Mouse (Mus musculus) spleen, embryonic (tissue): ENCODE data around the gene Cep55.

Source experiments
- CTCF ChIA-PET: fragments of 350-600 bp; sonication (Branson Sonifier 250); formaldehyde crosslinking; loops from one replicate; lab custom pipeline; 2022; lab: Charles Lee

Gene Cep55

DNA sequence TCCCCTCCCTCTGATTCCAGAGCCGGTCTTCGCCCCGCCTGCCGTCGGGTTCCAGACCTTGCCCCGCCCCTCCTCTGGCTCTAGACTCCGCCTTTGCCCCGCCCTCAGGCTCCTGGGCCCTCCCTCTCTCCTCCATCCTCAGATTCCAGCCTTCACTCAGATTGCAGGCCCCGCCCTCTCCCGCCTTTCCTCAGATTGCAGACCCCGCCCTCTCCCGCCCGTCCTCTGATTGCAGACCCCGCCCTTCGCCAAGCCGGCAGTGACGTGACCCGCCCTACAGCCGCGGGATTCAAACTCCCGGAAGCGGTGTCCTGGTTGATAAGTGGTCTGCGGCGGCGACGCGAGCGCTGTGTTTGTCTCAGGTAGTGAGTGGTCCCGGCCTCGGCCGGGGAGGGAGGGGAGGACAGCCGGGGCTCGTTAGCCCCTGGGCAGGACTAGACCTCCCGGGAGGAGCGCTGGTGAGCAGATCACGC is at the start of gene Cep55:
Cep55 (plus strand) TSS at position 292 of the 473 bp plus-strand sequence.
- CTCF ChIA-PET: interaction anchor here (0.6 kb wide), 2 partner anchors 14 to 1145 kb away, joined by 3 to 4 read pairs; no protein-coding TSS in a partner anchor

GRCm38 (mm10) chr19:38011379-38011778 is 43.4 kb upstream of the Cep55 start:
- CTCF ChIA-PET: no interaction called here

GRCm38 (mm10) chr19:38014443-38014842 is 40.4 kb upstream of the Cep55 start:
- CTCF ChIA-PET: no interaction called here

- CTCF ChIA-PET: no interaction called here
These were observed 39.5 kb upstream of the Cep55 start for GRCm38 (mm10) chr19:38015180-38015872.

DNA sequence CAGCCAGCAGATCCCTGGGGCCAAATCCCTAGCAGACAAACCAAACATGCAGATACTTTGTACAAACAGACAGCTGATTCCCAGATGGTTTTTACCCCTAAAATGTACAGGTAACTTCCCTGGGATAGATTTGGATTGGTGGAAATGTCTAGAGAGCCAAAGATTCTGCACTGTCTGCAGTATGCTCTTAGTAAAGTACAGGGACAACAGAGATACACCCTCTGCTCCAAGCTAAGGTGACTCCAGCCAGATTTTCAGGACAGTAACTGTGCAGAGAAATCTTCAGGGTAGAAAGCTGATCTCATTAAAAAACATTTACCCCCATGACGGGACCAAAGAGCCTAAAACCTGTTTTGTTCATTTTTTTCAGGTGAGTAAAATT is 38.9 kb upstream of the Cep55 start:
- CTCF ChIA-PET: no interaction called here

- CTCF ChIA-PET: no interaction called here
These were observed 32.1 kb upstream of the Cep55 start for GRCm38 (mm10) chr19:38022710-38023109.

DNA sequence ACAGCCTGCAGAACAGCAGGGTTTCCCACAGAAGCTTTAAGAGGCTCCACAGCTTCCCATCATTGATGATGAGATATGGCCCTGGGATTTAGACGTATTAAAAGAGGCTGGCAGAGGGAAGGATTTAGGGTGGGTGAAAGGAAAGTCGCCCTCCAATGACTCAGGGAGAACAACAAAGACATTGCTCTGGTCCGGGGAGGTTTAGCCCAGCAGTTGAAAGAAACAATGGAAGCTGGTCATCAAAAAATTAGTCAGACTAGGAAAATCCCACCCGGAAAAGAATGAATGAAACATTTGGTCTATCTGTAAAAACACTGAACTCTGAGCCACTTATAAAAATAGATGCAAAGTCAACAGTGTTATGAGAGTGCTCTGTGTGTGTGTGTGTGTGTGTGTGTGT is 31.2 kb upstream of the Cep55 start:
- CTCF ChIA-PET: interaction anchor here (0.6 kb wide), 1 partner anchor 12 kb away, joined by 6 read pairs; no protein-coding TSS in a partner anchor

GRCm38 (mm10) chr19:38025254-38026041 is 29.4 kb upstream of the Cep55 start:
- CTCF ChIA-PET: interaction anchor here (0.6 to 1.2 kb wide), 3 partner anchors 16 to 70 kb away, joined by 3 to 12 read pairs (median 3); no protein-coding TSS in a partner anchor

DNA sequence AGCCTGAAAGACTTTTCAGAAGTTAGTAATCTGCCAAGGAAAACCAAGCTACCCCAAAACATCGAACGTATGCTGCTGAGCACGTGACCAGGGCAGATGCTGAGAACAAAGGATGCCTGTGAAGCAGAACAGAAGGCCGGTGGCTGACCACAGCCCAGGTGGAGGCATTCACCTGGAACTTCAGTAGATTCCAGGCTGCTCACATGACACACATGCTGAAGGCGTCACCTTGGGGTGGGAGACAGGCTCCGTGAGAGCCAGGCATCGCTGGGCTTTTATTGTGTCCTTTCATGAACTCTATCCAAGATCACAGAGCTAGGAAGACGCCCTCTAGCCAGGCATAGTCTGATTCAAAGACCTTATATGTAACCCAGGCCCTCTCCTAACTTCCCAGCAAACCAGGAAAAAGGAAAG is 28.6 kb upstream of the Cep55 start:
- CTCF ChIA-PET: interaction anchor here (0.6 to 1.2 kb wide), 2 partner anchors 58 to 71 kb away, joined by 3 read pairs; no protein-coding TSS in a partner anchor

GRCm38 (mm10) chr19:38027389-38027788 is 27.4 kb upstream of the Cep55 start:
- CTCF ChIA-PET: interaction anchor here (0.6 to 1.2 kb wide), 4 partner anchors 11 to 327 kb away, joined by 3 to 18 read pairs (median 4); no protein-coding TSS in a partner anchor

DNA sequence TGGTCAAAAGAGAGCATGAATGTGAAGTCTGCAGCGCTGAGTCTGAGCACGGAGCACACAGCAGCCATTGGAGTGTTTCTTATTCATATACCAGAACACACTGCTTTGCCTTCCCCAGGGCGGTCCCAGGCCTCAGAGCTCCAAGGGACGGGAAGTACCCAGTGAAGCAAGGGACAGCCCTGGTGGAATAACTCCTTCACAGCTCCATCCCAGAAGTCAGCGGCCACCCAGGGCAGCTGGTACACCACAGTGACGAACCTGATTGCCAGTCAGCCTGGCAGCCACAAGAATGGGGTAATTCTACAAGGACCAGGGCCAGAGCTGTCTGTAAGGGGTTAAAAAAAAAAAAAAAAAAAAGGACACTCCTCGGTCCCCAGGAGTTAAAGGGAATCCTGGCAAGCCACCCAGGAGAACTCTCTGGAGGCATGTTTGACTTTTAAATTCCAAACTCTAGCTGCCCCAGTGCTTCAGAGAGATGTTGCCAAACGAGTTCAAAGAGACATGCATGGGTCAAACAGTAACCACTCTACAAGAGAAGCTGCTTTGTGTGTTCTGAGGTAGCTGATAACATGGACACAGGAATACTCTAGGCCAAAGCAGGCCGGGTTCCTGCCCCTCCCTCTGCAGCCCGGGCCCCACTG is 26.8 kb upstream of the Cep55 start:
- CTCF ChIA-PET: interaction anchor here (1.0 to 1.2 kb wide), 3 partner anchors 10 to 71 kb away, joined by 3 to 18 read pairs (median 4); no protein-coding TSS in a partner anchor

DNA sequence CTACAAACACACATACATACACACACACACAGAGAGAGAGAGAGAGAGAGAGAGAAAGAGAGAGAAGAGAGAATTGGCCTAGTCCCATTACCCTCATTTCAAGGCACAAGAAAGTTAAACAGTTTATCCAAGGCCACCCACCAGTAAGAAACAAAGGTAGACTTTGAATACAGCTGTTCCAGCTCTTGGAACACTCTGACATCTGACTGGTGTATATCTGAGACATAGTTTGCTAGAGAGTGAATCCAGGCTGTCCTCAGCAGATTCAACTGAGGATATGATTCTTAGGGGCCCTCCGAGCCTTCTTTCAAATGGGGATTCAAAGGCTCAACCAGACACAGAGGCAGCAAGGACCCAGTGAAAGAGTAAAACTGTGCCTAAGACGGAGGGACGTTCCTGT is 25.5 kb upstream of the Cep55 start:
- CTCF ChIA-PET: interaction anchor here (0.7 to 0.8 kb wide), 2 partner anchors 22 to 738 kb away, joined by 3 read pairs; no protein-coding TSS in a partner anchor

DNA sequence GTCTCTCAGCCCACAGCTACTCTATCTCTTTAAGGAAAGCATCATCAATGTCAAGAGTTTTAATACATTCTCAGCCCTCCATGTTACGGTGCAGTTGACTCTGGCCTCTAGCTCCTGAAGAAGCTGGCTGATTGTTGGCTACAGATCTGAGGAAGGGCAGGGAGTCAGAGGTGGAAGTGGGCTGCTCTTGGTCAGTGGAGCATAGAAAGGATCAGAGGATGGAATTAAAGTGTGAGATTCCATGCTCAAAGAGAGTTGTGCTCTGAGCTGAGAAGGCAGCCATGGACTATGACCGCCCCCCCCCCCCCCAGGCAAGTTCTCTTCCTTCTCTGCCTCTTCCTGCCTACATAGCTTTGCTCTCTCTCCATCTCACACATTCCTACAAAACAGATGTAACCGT is 24.9 kb upstream of the Cep55 start:
- CTCF ChIA-PET: no interaction called here

GRCm38 (mm10) chr19:38030673-38031137 is 24.1 kb upstream of the Cep55 start:
- CTCF ChIA-PET: interaction anchor here (0.7 kb wide), 1 partner anchor 178 kb away, joined by 23 read pairs; no protein-coding TSS in a partner anchor

DNA sequence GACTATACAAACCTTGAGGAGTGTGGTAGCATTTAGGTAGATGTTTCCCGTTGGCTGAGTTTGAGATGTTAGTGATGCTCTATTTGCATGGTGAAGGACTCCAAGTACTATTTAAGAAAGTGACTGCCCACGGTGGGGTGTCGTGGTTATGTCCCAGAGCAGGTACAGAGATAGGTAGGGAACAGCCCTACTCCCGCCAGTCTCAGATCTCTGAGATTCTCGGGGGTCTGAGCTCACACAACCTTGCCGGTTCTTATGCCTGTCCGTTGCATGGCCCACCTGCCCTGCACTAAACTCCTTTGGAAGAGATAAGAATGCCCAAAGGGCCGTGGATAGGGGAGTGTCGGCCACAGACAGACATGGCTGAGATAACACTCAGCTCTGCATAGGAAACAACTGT is 23.7 kb upstream of the Cep55 start:
- CTCF ChIA-PET: no interaction called here

DNA sequence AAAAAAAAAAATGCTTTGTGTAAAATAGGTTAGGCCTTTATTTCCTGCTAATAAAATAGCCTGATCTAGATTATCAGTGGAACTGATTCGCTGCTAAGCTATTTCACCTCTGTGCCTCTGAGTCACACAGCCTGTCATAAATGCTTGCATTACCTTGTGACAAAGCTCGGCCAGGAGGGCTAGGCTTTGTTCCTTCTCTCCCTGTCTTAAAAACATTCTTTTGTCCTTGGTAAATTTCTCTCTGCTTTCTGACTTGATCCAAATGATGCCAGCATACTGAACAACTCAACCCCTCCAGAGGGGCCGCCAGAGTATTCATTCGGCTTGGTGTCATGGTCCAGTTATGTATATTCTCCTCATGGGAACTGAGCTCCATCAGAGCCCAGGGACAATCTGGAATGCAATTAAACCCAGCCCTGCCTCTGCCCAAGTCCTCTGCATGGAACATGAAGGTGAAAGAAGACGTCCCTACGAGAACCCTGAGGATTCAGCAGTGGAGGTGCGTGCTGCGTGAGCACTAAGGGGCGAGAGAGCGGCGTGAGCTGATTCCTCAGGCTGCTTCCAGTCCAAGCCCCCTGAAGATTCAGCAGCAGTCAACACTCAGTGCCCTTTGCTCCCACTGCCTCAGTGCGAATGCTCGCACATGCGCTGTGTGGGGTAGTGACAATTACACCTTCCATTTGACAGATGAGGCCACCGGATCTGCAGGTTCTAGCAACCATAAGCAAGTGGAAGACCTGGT is 21.6 kb upstream of the Cep55 start:
- CTCF ChIA-PET: interaction anchor here (0.6 kb wide), 1 partner anchor 46 kb away, joined by 3 read pairs; no protein-coding TSS in a partner anchor

- CTCF ChIA-PET: interaction anchor here (0.6 kb wide), 1 partner anchor 46 kb away, joined by 3 read pairs; no protein-coding TSS in a partner anchor
These were observed 21.1 kb upstream of the Cep55 start for GRCm38 (mm10) chr19:38033735-38034057.

GRCm38 (mm10) chr19:38034696-38035095 is 20.1 kb upstream of the Cep55 start:
- CTCF ChIA-PET: no interaction called here

DNA sequence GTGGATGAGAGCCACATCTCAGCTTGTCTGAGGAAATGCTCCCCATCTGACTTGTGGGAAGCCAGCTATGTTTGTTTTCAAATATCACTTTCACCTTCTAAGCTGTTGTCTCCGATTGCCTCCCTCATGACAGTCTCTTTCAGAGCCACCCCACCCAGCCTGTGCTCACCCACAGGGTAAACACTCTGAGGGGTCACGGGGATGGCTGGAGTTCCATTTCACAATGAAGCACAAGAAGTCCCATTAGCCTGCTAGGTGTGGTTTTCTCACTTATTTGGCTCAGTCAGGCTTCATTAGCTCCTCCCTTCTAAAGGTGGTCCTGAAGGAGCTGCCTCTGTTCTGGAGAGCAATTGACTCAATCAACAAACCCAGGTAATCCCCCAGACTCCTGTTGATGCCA is 19.0 kb upstream of the Cep55 start:
- CTCF ChIA-PET: interaction anchor here (0.7 kb wide), 1 partner anchor 12 kb away, joined by 6 read pairs; no protein-coding TSS in a partner anchor

DNA sequence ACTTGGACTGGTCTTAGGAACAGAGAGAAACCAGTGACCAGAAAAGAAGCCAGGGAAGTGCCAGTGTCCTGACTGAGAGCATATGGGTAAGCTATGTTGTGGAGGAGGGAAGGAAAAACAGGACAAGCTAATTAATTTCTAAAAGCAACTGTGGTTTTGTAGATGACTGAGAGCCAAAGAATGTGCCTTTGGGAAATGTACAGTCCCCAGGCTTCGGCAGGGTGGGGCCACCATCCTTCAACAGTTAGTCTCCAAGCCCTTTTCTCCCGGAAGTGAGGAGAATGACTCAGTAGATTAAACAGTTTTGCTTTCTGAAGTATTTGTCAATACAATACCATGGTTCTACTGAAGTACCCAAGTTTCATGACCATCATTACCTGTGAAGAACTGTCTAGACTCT is 16.5 kb upstream of the Cep55 start:
- CTCF ChIA-PET: interaction anchor here (0.6 kb wide), 1 partner anchor 10 kb away, joined by 18 read pairs; no protein-coding TSS in a partner anchor
